Mouse (Mus musculus): Measurements from ENCODE around the gene Nek8.

GRCm38 (mm10) chr11:78155674-78156073 lies 20.8 kb downstream of the Nek8 start:
- no peak for TF ChIP-seq CTCF (IDR thresholded peaks at IDR 0.05; ENCODE audit: borderline replicate concordance, insufficient read depth, low read depth, low read length)
- no peak for TF ChIP-seq POLR2A (IDR thresholded peaks at IDR 0.05; ENCODE audit: borderline replicate concordance, insufficient read depth, low read length)

Data from cerebellum, adult 2 months (tissue).